Mouse (Mus musculus) kidney, adult 8-10 months (tissue): ENCODE measurements at regions not wholly inside any gene's neighbourhood (a gene's known extent, or its start where the extent isn't known, plus 50 kb on each side); places are given as distances from the start of the nearest gene placed in this dataset.

Experiments
- DNase-seq, 2 experiments: peaks; one replicate each; pipeline ENCODE4 v3.0.0; 2022

DNA sequence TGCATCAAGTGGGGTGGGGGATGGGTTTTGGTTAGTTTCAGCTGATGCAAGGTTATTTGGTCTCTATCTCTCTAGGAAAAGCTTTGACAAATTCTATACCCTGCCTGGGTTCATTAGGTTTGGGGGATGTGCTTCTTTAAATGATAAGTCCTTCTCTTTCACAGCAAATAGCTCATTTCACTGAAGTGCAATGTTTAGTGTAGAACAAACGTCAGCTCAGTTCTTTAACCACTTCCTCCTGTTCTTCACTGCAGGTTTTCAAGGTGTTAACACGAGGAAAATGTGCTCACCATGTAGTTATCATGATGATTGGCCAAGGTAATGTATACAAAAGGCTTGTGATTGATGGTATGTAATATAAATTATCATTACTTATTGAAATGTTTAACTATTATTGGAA is 659.5 kb upstream of the A1bg start:
- no peak for DNase-seq

DNA sequence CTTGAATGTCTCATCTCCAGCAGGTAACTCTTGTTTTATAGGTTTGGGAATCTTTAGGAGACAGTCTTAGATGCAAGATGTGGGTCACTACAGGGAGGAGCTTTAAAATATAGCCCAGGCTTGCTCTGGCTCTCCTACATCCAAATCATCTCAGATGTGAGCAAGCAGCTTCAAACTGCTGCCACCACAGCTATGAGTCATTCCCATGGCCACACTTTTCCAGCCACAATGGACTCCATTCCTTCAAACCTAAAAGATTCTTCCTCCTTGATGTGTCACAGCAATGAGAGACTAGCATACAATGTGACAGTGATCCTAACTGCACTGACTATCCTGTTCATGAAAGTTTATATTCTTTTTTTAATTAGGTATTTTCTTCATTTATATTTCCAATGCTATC is 640.5 kb upstream of the A1bg start:
- no peak for DNase-seq

DNA sequence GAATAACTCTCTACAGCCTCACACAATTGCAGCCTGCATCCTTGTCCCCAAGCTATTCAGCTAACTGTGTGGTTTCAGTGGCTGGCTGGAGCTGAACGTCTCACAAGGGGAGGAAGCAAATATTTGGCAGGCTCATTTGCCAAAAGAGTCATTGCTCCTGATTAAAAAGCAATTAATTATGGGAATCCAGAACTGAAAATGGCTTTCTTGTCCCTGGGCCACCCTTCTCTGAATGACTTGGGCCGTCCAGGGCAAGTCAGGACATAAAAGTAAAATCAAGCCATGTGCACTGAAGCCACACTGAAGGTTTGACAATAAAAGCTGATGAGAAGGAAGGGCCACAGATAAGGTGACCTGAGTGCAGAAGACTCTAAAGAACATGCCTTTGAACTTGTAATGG is 639.4 kb upstream of the A1bg start:
- peak in 1 of 2 experiments; percentile 33 for DNase-seq

DNA sequence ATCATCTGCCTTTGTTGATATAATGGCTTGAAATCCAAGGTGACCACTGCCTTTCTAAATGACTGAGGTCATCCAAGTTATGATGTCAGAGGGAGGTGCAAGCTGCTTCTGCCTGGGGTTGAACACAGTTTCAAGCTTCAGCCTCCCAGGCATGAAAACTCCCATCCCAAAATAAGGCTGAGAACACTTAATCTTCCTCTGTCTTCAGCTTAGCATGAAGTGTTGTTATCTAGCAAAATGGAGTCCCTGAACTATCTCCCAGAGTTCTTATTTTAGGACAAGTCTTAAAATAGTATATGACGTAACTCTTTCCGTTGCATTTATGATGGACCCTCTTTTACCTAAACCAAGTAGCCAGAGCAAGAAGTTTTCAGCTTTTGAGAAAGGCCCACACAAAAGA is 631.1 kb upstream of the A1bg start:
- DNase-seq: no peak

DNA sequence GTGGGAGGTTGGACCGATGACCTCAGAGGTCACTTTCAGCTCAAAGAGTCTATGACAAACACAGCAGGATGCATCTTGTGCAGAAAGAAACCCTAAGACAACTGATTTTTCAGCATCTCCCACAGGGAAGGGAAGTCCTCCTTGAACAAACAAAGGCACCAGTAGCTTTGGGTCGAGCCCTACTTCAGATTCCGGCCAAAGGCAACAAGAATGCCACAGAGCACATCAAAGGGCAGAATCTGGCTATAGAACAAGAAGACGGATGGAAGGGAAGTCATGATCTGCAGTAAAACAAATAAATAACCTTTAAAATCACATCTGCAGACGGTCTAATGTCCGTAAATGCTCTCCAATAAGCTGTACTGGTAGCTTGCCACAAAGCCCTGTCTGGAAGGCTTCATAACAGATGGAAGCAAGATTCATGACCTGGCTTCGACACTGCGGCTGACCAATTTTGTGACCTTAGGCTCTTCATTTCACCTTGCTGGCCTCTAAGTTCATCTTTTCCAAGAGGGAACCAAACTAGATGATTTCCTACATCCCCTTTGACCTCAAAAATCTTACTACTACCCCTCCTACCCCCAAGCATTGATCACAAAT is 630.4 kb upstream of the A1bg start:
- DNase-seq: peak; percentile 7 to 36

DNA sequence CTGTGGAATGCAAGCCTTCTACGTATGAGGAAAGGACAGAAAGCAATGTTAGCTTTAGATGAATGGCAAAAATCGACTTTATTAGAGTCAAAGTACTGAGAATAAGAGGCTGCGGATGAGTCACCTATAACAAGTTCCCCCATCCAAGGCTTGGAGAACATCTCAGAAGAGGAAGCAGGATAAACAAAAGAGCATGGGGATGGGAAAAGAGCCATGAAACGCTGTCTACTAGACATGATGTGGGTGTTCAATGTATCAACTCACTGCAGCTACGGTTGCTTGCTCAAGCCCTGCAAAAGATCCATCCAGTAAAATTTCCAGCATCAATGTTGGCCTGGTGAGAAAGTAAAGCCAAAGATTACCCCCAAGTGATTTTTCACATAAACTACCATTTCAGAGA is 628.4 kb upstream of the A1bg start:
- DNase-seq: no peak

DNA sequence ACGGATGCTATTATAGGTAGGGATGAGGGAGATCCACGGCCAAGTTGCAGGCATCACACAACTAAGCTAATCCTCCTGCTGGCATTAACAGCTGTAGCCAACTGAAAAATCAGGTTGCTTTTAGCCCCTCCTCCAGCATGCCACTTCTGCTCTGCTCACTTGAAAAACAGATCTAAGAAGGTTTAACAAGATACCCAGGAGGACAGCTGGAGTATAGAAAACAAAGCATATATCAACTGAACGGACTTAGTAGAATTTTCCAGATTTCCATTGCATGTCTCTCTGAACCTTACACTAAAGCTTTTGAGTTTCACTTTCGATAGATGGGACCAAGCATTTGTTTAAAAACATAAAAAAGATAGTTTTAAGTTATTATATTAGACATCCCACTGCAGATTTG is 625.6 kb upstream of the A1bg start:
- no peak for DNase-seq

DNA sequence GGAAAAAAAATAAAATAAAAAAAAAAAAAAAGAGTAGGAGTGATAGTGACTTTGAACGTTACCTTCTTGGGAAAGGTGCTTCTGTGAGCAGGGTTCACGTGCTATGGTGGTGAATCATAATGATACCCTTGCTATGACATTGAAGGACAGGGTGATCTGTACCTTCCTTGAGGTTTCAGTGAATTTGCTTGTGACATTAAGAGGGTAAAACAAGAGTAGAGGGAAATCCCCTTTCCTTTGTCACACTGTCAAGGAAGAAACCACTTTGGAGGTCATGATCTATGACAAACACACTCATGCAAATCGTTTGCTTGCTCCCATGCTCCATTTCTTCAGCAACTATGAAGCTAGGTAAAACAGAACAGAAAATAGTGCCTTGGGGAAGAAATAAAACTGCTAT is 623.8 kb upstream of the A1bg start:
- no peak for DNase-seq

DNA sequence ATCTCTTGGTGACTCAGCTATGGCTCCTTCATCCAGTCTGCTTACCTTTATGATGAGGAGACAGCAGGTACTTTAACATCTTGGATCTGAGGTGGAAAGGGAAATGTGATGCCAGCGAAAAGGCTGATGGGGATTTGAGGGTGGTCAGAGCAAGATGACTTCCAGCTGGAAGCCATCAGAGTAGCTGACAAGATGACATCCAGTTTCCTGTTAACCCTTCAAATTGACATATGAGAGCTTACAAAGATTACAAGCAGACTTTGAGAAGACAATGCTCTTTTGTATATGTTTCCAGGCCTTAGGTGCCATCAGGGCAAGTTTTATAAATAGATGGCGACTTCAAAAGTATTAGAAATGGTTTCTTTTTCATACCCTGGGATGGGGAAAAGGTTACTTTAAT is 621.3 kb upstream of the A1bg start:
- DNase-seq: no peak

DNA sequence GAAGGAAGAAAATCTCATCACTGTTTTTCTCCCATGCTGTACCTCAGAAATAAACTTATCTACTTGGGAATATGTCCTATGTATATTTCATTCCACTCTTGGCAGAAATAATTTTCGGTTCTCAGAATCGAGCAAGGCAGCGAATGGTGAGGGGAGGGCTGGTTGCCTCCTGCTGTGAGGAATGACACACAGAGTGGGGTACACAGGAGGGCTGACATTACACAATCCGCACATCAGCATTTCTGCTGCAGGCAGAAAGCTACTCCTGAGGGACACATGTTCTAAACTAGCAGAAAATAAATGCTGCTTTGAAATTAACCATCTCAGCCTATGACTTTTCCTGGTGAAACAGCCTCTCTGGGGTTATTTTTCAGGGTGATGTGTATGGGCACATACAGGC is 618.8 kb upstream of the A1bg start:
- DNase-seq: no peak

DNA sequence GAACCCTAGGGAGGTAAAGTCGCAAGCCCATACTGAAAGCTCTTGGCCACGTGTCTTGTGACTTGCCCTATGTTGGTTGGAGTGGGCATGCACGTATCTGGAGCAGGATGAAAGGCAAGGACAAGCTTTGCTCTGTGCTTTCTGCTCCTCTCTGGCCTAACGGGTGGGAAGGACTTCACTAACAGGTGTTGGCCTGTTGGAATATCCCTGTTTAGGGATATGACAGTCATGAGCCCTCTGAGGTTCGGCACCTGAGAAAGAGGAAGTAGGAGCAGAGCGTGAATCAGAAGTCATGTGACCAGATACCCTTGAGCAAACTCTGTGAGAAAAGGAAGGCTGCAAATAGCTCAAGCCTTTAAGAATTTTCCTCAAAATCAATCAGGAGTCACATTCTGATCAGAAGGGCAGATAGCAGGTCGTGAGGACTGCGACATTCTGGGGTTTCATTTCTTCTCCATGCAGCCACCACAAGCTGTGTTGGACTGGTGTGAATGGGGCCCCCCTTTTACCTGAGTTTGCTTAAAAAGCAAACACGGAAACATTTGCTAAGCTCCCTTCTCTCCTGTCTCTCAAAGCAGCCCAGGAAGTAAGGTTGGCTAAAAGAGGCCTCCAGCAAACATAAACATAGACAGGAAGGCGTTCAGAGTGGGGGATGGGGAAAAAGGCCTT is 618.1 kb upstream of the A1bg start:
- no peak for DNase-seq

DNA sequence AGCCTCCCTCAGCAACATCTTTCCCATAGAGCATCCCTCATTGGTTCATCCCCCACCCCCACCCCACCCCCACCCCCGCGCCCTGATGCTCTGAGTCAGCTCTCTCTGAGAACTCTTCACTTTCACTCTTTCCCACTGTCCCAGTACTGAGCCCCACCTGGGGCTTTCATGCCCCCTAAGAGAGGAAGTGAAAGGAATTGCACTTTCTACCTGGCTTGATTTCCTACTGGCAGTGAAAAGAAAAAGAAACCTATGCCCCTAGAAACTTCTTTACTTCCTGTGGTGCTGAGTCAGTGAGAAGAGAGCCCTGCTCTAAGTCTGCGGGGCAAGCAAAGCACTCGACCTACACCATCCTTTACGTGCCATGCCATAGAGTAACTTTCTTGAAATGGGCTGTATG is 616.1 kb upstream of the A1bg start:
- DNase-seq: no peak

DNA sequence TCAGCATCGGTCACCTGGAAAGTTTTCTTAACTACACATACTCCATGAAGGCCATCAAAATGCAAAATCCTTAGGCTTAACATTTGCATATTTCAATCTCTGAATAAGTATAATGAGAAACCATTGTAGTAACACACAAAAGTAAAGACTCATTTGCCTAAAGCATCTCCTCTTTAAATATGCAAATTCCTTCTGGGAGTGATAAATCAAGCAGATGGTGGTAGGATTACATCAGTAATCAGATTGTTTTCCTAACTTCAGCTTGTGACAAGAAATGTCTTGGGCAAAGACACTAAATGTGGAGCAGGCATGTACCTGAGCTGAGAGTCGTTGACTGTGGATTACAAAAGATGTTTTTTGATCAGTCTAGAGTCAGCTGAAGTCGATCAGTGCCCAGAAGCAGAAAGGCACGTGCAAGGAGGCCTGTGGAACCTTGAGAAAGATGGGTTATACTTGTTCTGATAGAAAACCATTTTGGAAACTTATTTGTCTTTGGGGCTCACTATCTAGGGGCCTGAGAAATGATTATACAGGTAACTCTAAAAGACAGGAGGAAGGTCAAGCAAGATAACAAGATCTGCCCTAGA is 615.5 kb upstream of the A1bg start:
- DNase-seq: no peak

DNA sequence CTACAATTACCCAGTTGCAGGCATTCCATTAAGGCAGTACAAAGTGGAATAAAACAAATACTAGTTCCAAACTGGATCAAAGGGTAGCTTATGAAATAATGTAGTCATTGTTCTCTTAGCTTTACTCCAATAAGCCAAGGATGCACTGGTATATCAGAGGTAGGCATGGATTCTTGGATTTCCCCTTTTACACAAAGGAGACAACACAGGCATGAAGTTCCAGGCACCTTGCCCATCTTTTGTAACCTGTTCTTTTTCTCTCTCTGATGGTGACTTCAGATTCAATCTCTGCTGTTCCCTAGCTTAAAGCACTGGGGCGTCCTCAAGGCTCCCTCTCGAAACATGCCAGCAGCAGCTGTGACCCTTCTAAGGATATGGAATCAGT is 613.5 kb upstream of the A1bg start:
- no peak for DNase-seq

DNA sequence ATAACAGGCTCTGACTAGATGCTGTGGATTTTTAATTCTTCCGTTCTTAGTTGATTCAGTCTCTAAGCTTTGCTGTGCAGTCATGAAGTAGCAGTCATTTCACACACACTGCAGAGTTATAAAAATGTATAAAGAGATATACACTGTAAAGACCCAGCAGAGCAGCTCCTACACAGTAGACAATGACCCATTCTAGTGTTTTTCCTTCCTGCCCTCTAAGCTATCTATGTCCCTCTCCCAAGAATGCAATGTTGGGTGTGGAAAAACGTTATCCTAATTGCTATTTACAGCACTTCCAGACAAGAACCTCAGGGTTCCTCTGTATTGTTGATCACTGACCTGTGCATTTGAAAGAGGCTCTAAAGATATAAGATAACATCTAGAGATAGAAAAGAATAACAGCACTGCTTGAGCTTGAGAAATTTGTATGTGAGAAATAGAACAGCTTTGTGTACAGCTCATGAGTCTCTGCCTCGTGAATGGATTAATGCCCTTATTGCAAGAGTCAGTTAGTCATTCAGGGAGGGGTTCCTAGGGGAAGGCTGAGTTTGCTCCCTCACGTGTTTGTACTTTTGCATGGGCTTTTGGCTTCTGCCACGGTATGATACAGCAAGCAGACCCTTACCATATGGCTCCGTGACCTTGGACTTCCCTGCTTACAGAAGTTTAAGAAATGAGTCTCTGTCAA is 613.0 kb upstream of the A1bg start:
- DNase-seq: no peak

DNA sequence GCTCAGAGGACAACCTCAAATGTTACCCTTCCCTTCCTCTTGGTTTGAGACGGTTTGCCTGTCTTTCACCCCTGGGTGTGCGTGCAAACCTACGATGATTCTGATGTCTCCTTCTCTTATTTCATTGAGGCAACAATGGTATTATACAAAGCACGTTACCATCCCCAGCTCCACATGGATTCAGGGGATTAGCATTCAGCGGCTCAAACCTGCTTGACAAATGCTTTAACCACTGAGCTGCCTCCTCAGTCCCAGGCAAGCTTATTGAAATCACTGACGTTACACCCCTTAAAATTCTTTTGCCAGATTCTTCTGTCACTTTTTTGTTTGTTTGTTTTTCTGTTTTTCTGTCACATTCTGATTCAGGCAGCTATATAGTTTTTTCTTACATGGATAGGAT is 612.4 kb upstream of the A1bg start:
- DNase-seq: no peak

DNA sequence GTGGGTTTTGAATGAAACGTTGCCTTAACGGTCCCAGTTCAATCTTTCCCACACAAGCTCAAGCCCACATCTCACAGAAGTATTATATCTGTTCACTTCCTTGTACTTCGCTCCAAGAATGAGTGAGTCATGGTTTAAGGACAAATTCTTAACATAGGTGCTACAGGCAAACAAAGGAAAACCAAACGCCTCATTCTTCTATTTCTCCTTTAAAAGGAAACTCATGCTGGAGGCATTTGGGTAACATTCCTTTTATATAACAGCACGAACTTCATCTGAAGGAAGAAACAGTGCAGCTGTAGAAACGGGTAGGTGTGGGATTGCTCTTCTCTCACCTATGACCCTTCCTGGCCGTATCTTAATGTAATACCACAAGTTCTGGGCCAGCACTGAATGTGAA is 610.0 kb upstream of the A1bg start:
- no peak for DNase-seq

DNA sequence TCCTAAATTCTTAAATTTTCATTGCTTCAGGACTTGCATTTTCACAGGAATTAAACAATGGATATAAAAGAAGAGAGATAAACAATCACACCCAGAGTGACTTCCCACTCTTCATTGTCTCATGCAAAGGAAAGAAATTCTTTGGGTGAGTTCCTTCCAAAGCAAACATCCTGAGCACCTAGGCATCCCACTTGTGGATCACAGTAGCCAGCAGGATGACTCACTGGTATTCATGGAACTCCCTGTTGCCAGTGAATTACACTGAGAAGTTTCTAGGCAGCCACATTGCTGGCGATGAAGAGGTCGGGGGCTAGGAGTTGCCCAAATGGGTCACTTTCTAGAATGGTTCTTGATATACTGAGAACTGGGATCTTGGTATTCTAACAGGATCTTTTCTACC is 609.2 kb upstream of the A1bg start:
- no peak for DNase-seq

DNA sequence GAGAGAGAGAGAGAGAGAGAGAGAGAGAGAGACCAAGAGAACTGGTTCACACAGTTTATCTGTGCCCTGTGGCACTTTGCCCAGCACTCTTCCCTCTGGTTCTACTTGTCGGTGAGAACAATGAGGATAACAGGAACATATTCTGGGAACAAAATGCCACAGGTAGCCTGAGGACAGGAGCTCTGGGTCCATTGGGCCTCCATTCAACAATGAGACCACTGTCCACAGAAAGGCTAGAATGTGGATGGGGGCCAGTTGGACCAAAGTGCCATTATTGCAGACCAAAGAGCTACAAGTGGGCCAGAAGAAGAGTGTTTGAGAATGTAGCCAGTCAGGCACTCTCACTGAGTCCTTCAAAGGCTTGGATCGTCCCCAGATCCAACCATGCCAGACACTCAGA is 600.2 kb upstream of the A1bg start:
- no peak for DNase-seq

DNA sequence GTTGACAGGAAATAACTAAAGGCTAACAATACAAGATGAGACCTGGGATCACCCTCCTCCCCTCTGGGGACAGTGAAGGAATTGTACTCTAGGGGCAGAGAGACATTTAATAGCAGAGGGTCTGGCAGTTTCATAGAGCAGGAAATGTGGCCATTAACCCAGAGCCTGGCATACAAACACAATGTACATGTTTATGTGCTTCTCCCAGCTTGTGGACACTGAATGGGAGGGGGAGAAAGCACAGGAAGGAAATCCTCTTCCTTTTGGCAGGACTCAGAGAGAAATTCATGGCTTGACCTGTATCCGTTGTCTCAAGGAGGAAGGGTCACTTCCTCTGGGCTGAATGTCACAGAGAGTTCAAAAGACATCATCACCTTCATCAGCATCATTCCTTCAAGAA is 594.5 kb upstream of the A1bg start:
- DNase-seq: peak; percentile 8 to 17

DNA sequence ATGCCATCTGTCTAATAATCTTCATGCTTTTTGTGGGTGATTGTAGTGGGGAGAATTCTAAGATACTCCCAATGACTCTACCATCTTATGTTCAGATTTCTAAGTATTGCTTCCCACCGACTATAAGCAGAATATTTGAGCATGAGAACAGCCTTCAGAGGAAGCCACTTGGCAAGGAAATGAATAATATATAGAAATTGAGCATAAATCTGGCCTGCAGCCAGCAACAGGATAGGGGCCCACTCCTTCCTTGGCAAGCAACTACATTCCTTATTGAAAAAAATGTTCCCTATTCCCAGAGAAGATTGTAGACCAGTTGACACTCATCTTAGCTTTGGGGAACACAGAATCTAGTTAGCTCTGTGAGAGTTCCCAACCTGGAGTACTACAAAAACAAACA is 591.5 kb upstream of the A1bg start:
- DNase-seq: no peak

DNA sequence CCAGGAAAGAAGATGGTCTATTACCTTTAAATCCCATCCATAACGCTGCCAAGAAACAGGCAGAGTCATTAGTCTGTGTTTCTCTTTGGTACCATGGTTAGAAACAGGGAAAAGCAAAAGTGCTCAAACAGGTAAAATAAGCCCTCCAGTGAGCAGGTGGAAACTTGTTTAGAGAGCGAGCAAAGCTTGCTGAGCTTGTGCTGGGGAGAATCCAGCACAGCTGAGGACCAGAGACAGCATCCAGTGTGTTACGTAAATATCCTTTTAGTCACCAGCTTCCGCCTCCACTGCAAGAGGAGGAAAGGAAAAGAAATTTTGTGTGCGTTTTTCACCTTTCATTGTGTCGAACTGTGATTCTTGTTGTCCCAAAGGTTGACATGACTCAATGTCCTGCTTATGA is 586.0 kb upstream of the A1bg start:
- no peak for DNase-seq

DNA sequence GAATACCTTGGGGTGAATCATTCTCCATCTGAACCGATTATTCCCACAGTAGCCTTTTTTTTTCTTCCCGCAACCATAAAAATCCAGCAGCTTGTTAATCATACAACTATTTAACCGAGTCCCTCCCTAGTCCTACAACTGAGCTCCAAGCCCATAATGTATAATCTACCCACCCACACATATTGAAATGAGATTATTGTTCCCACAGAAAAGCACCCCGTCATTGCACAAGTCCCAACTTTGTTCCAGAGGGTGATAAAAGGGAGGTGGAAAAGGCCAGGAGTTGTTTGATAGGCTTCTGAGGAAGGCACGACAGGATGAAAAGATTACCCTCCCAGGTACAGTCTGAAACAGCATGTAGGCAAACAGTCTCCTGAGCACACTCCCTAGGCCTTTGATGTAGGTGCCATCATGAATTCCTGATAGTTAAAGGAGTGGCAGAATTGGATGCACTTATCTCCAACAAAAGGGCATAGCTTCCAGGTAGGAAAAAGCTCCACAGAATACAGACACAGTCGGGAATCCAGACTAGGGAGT is 583.6 kb upstream of the A1bg start:
- DNase-seq: no peak

DNA sequence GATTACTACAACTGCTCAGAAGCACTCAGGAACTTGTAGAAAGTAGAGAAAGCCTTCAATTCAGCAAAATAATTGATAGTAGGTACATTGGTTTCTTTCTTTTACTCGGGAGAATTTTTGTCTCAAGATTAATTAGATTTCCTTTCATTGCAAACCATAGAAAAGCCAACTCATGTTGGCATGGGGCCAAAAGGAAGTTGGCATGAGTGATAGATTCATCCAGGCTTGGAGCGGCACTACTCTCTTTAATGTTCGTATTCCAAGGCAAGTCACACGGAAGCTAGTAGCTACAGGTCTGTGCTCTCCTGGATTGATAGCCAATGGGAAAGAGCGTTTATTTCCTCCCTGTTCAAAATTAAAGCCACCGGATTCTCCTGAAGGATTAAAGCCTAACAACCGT is 580.6 kb upstream of the A1bg start:
- peak in 1 of 2 experiments; percentile 11 for DNase-seq
